Mouse (Mus musculus): Measurements from ENCODE around the gene Tle4.

GRCm38 (mm10) chr19:14590154-14590553, 7.7 kb downstream of the Tle4 start:
- TF ChIP-seq CTCF (IDR thresholded peaks at IDR 0.05; ENCODE audit: low read depth) (no peak), EP300 (IDR thresholded peaks at IDR 0.05; ENCODE audit: low read depth) (no peak)

Measured in heart, postnatal 0 days (tissue).